Mouse (Mus musculus): ENCODE results near the gene Ahcyl2. TPM values are rescaled to one million over a fixed set of nuclear protein-coding genes. Genes with fewer than 3 reads are reported as not detected.
"Not testable (repeated sequence)": the region's sequence is repeated elsewhere in the genome, so short reads cannot be mapped to it uniquely, and the experiment has no call there.

The Ahcyl2 gene
- total and polyA plus RNA-seq, 3 experiments = 50.0 to 204 (median 184) TPM

- Histone ChIP-seq H3K36me3 (replicated peaks in 1 of 2; ENCODE audit: control insufficient read depth in 1 of 2, insufficient read depth in 1 of 2, low read length in 1 of 2) (no peaks in the 10 kb centered on the region), H3K27ac (ENCODE audit: insufficient read depth, low read depth) (no peak overlapping the region), H3K9ac (ENCODE audit: insufficient read depth, low read depth) (no peak overlapping the region), H3K27me3 (replicated peaks) (no peaks in the 10 kb centered on the region), H3K4me1 (ENCODE audit: control insufficient read depth in 1 of 2, insufficient read depth in 2 of 2) (peaks cover 0 to 3% of the 10 kb centered on the region in 2 experiments; a peak in 3 of 4 replicates), H3K4me3 (replicated peaks in 1 of 3; ENCODE audit: low read depth in 2 of 3, low read length in 2 of 3, poor library complexity in 1 of 3) (no peak overlapping the region), H3K4me2 (ENCODE audit: insufficient read depth, low read depth, poor library complexity, severe bottlenecking) (no peak overlapping the region), H3K9me3 (replicated peaks; ENCODE audit: low read length) (no peaks in the 10 kb centered on the region), H3K79me2 (replicated peaks; ENCODE audit: control insufficient read depth, extremely low read depth, insufficient read depth, poor library complexity, severe bottlenecking) (no peaks in the 10 kb centered on the region)
- no peak for DNase-seq (ENCODE audit: extremely low read depth)
- in situ Hi-C loops (cut with MboI; ENCODE audit: low pct_ligation_motif_present, low pct_unique_long_range_greater_than_20kb, low sequenced_read_pairs) (loop anchor here (5.0 kb wide), 1 partner anchor 47 kb away; no protein-coding TSS in a partner anchor), dilution Hi-C loops (cut with MboI; ENCODE audit: extremely low pct_ligation_motif_present, extremely low pct_unique_long_range_greater_than_20kb, low sequenced_read_pairs) (no loop called here)
- TF ChIP-seq ELF1 (IDR thresholded peaks at IDR 0.05; ENCODE audit: low read depth, low read length) (no peak), POLR2A (IDR thresholded peaks at IDR 0.05; ENCODE audit: low read depth, low read length) (no peak), ETS1 (conservative IDR thresholded peaks at IDR 0.05; ENCODE audit: low read depth, low read length) (no peak), USF2 (conservative IDR thresholded peaks at IDR 0.05; ENCODE audit: low read depth, low read length) (no peak), NRF1 (IDR thresholded peaks at IDR 0.05; ENCODE audit: low read depth, low read length) (no peak), KAT2A (IDR thresholded peaks at IDR 0.05; ENCODE audit: insufficient replicate concordance, low read length) (no peak), NELFE (IDR thresholded peaks at IDR 0.05; ENCODE audit: low read depth, low read length) (no peak), SMC3 (IDR thresholded peaks at IDR 0.05; ENCODE audit: low read depth, low read length) (no peak), EP300 (IDR thresholded peaks at IDR 0.05; ENCODE audit: low read length) (no peak), TBP (conservative IDR thresholded peaks at IDR 0.05; ENCODE audit: low read depth, low read length) (no peak), MAZ (IDR thresholded peaks at IDR 0.05; ENCODE audit: low read depth, low read length) (no peak), JUND (conservative IDR thresholded peaks at IDR 0.05; ENCODE audit: low read depth, low read length) (no peak), ZMIZ1 (IDR thresholded peaks at IDR 0.05; ENCODE audit: low read depth, low read length) (no peak), POLR2AphosphoS2 (IDR thresholded peaks at IDR 0.05; ENCODE audit: low read depth, low read length) (no peak), PAX5 (IDR thresholded peaks at IDR 0.05; ENCODE audit: low read length) (no peak)
These were observed 8.7 kb upstream of the Ahcyl2 start for GRCm38 (mm10) chr6:29759012-29759679.

GRCm38 (mm10) chr6:29760397-29760796, 7.4 kb upstream of the Ahcyl2 start:
- H3K36me3 ChIP-seq (replicated peaks in 1 of 2; ENCODE audit: control insufficient read depth in 1 of 2, insufficient read depth in 1 of 2, low read length in 1 of 2); H3K27ac ChIP-seq (ENCODE audit: insufficient read depth, low read depth); H3K4me1 ChIP-seq (ENCODE audit: control insufficient read depth in 1 of 2, insufficient read depth in 2 of 2); H3K9me3 ChIP-seq (replicated peaks; ENCODE audit: low read length); dilution Hi-C loops (cut with MboI; ENCODE audit: extremely low pct_ligation_motif_present, extremely low pct_unique_long_range_greater_than_20kb, low sequenced_read_pairs); H3K4me2 ChIP-seq (ENCODE audit: insufficient read depth, low read depth, poor library complexity, severe bottlenecking); H3K79me2 ChIP-seq (replicated peaks; ENCODE audit: control insufficient read depth, extremely low read depth, insufficient read depth, poor library complexity, severe bottlenecking); H3K9ac ChIP-seq (ENCODE audit: insufficient read depth, low read depth); in situ Hi-C loops (cut with MboI; ENCODE audit: low pct_ligation_motif_present, low pct_unique_long_range_greater_than_20kb, low sequenced_read_pairs); H3K27me3 ChIP-seq (replicated peaks); DNase-seq (ENCODE audit: extremely low read depth); H3K4me3 ChIP-seq (replicated peaks in 1 of 3; ENCODE audit: low read depth in 2 of 3, low read length in 2 of 3, poor library complexity in 1 of 3): not testable (repeated sequence)

Data from CH12.LX (cell line).